Comparison of ENCODE assay signal across 9 mouse cellular contexts in the genomic region with DNA sequence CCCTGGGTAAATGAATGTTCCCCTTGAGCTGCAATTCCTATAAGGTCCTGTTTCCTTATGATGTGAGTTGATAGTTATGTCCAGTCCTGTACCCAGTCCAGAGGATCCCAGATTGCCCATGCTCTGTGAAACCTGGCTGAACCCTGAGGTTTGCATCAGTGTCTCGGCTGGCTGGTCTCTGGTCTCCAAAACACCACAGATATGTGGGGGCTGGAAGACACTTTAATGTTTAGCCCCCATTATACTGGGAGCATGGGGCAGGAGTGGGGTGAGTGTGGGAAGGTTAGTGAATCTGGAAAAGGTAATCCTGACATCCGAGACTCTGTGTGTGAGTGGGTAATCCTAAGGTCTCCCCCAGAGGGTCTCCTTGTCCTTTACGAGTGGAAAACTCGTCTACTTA. TPM values are rescaled to one million over a fixed set of nuclear protein-coding genes. Genes with fewer than 3 reads are reported as not detected.
DNase-seq lines count a peak whose midpoint lies in the region; ATAC-seq and TF ChIP-seq lines count a peak whose summit lies in the region.
"Had no signal": no experiment of that assay in that cellular context is flagged by ENCODE, and none has a peak within 500 bp of the region (broad histone marks: within the 10 kb centered on the region; RNA-seq: fewer than 3 reads in every experiment).

No protein-coding gene starts in this region.

- TF ChIP-seq CTCF in lung, embryonic 14.5 days (IDR thresholded peaks at IDR 0.05; ENCODE audit: low read depth): no peak

- 53% methylated on average over 4 of the region's 4 CpGs for WGBS in lung, embryonic 14.5 days
- WGBS in forebrain, embryonic 11.5 days: 67% methylated on average over 4 of the region's 4 CpGs
- 80% methylated on average over 4 of the region's 4 CpGs for WGBS in limb, embryonic 10.5 days
- 65% methylated on average over 4 of the region's 4 CpGs for WGBS in neural tube, embryonic 14.5 days

- H3K27me3 ChIP-seq in lung, embryonic 14.5 days (ENCODE audit: insufficient read depth, low read length): no peaks in the 10 kb centered on the region
- no peaks in the 10 kb centered on the region for H3K27me3 ChIP-seq in forebrain, embryonic 11.5 days (ENCODE audit: control insufficient read depth, insufficient read depth, low read length)
- H3K27me3 ChIP-seq in limb, embryonic 10.5 days (ENCODE audit: low read depth, poor library complexity, severe bottlenecking): no peaks in the 10 kb centered on the region
- no peaks in the 10 kb centered on the region for H3K27me3 ChIP-seq in neural tube, embryonic 14.5 days (ENCODE audit: control insufficient read depth, insufficient read depth, low read length)

- no peaks in the 10 kb centered on the region for H3K9me3 ChIP-seq in lung, embryonic 14.5 days (ENCODE audit: low read depth, low read length)
- no peaks in the 10 kb centered on the region for H3K9me3 ChIP-seq in forebrain, embryonic 11.5 days (ENCODE audit: control insufficient read depth, low read length)
- no peaks in the 10 kb centered on the region for H3K9me3 ChIP-seq in limb, embryonic 10.5 days (replicated peaks)
- no peaks in the 10 kb centered on the region for H3K9me3 ChIP-seq in neural tube, embryonic 14.5 days (ENCODE audit: control insufficient read depth, low read length)

- no peak for DNase-seq in lung, embryonic 14.5 days
- no peak for DNase-seq in lung, postnatal 25 days (ENCODE audit: low spot score)
- no peak for DNase-seq in forebrain, embryonic 11.5 days (ENCODE audit: low spot score)
- no peak for DNase-seq in limb, embryonic 10.5 days (ENCODE audit: low spot score)
- DNase-seq in gastrocnemius, postnatal 10 days: no peak
- DNase-seq in embryo, embryonic 10.5 days (ENCODE audit: low spot score): no peak
- no peak for DNase-seq in left cerebral cortex, postnatal 10 days (ENCODE audit: extremely low spot score in 1 of 2, low spot score in 2 of 2)

- no peak overlapping the region for H3K9ac ChIP-seq in lung, embryonic 14.5 days
- H3K9ac ChIP-seq in forebrain, embryonic 11.5 days (ENCODE audit: low read length): 0 out of 2 replicates have a peak overlapping the region, but pooled peaks have one; percentile 45
- no peak overlapping the region for H3K9ac ChIP-seq in neural tube, embryonic 14.5 days (replicated peaks; ENCODE audit: low read depth, low read length)

- peak overlapping the region; percentile 36 for H3K27ac ChIP-seq in lung, embryonic 14.5 days (ENCODE audit: low read depth)
- H3K27ac ChIP-seq in forebrain, embryonic 11.5 days (ENCODE audit: low read depth, low read length): peak overlapping the region; percentile 59; the same call in 1 of the 2 replicates
- H3K27ac ChIP-seq in limb, embryonic 10.5 days: peak overlapping the region; percentile 87
- peak overlapping the region; percentile 52 for H3K27ac ChIP-seq in neural tube, embryonic 14.5 days (ENCODE audit: low read depth, low read length)

- 0 out of 2 replicates have a peak, but pooled peaks cover 3% of the 10 kb centered on the region for H3K4me1 ChIP-seq in lung, embryonic 14.5 days (ENCODE audit: insufficient read depth)
- peaks cover 4% of the 10 kb centered on the region; the same call in 1 of the 2 replicates for H3K4me1 ChIP-seq in forebrain, embryonic 11.5 days (replicated peaks; ENCODE audit: control insufficient read depth, insufficient read depth, low read length)
- H3K4me1 ChIP-seq in limb, embryonic 10.5 days: peaks cover 23% of the 10 kb centered on the region
- peaks cover 6% of the 10 kb centered on the region; the same call in 1 of the 2 replicates for H3K4me1 ChIP-seq in neural tube, embryonic 14.5 days (ENCODE audit: control insufficient read depth, insufficient read depth, low read length)

- no peak overlapping the region for H3K4me2 ChIP-seq in lung, embryonic 14.5 days
- H3K4me2 ChIP-seq in forebrain, embryonic 11.5 days (ENCODE audit: low read depth, low read length, severe bottlenecking): peak overlapping the region; percentile 82; the same call in 1 of the 2 replicates
- H3K4me2 ChIP-seq in neural tube, embryonic 14.5 days (ENCODE audit: low read depth, low read length): peak overlapping the region; percentile 81; the same call in 1 of the 2 replicates

- intact Hi-C loops in left cerebral cortex, postnatal 10 days (cut with DNase I): no loop called here

- peaks cover 22% of the 10 kb centered on the region for H3K36me3 ChIP-seq in lung, embryonic 14.5 days (ENCODE audit: insufficient read depth)
- peaks cover 3% of the 10 kb centered on the region; the same call in 1 of the 2 replicates for H3K36me3 ChIP-seq in forebrain, embryonic 11.5 days (ENCODE audit: control insufficient read depth, insufficient read depth, low read length)
- peaks cover 29% of the 10 kb centered on the region for H3K36me3 ChIP-seq in limb, embryonic 10.5 days
- 0 out of 2 replicates have a peak, but pooled peaks cover 15% of the 10 kb centered on the region for H3K36me3 ChIP-seq in neural tube, embryonic 14.5 days (ENCODE audit: control insufficient read depth, insufficient read depth, low read length)

- no peak for ATAC-seq in lung, embryonic 14.5 days (ENCODE audit: insufficient read depth)
- ATAC-seq in forebrain, embryonic 11.5 days (replicated peaks; ENCODE audit: low FRiP score): peak; percentile 7; the same call in 1 of the 2 replicates
- peak; percentile 21; the same call in 1 of the 2 replicates for ATAC-seq in neural tube, embryonic 14.5 days (ENCODE audit: low read depth)

- peak overlapping the region; percentile 93; the same call in 1 of the 2 replicates for H3K4me3 ChIP-seq in lung, embryonic 14.5 days (ENCODE audit: low read depth, low read length)
- no peak overlapping the region for H3K4me3 ChIP-seq in forebrain, embryonic 11.5 days (ENCODE audit: low read depth, low read length)
- H3K4me3 ChIP-seq in limb, embryonic 10.5 days: peak overlapping the region; percentile 77; the same call in 1 of the 2 replicates
- no peak overlapping the region for H3K4me3 ChIP-seq in neural tube, embryonic 14.5 days (ENCODE audit: low read depth, low read length)

RNA-seq across cellular contexts. Expression of a gene that starts 0.8 kb away (rescaled TPM):
- 31.7 and 32.9 TPM in 2 replicates for polyA plus RNA-seq in lung, embryonic 14.5 days (2014; fragmentation: Nextera tagmentation; extraction: Ambion mirVana)
- 47.0 and 47.1 TPM in 2 replicates for polyA plus RNA-seq in forebrain, embryonic 11.5 days (2014; fragmentation: Nextera tagmentation; extraction: Ambion mirVana)
- polyA plus RNA-seq in limb, embryonic 10.5 days (2016; fragmentation: Nextera tagmentation; extraction: Ambion mirVana): 42.4 and 43.7 TPM in 2 replicates
- 35.8 and 41.5 TPM in 2 replicates for polyA plus RNA-seq in neural tube, embryonic 14.5 days (2014; fragmentation: Nextera tagmentation; extraction: Ambion mirVana)
- total RNA-seq in gastrocnemius, postnatal 10 days (2021): 10 to 100 TPM; 22.8 to 27.2 TPM
- total RNA-seq in left cerebral cortex, postnatal 10 days (2021): 10 to 100 TPM; 30.7 to 31.1 TPM

RNA-seq across cellular contexts. Expression of a gene that starts 2.6 kb away (rescaled TPM):
- polyA plus RNA-seq in lung, embryonic 14.5 days (2014; fragmentation: Nextera tagmentation; extraction: Ambion mirVana): not detected in 2 replicates
- not detected in 2 replicates for polyA plus RNA-seq in forebrain, embryonic 11.5 days (2014; fragmentation: Nextera tagmentation; extraction: Ambion mirVana)
- polyA plus RNA-seq in limb, embryonic 10.5 days (2016; fragmentation: Nextera tagmentation; extraction: Ambion mirVana): not detected in 2 replicates
- not detected in 2 replicates for polyA plus RNA-seq in neural tube, embryonic 14.5 days (2014; fragmentation: Nextera tagmentation; extraction: Ambion mirVana)
- 1 to 10 TPM in 1 of 2 experiments, not detected in 1; 7.5 TPM for total RNA-seq in gastrocnemius, postnatal 10 days (2021)
- 10 to 100 TPM; 13.6 to 21.0 TPM for total RNA-seq in left cerebral cortex, postnatal 10 days (2021)
- polyA plus RNA-seq: brain, embryonic 14.5 days had no signal

RNA-seq across cellular contexts. Expression of a gene that starts 21.9 kb away (rescaled TPM):
- 115 and 136 TPM in 2 replicates for polyA plus RNA-seq in lung, embryonic 14.5 days (2014; fragmentation: Nextera tagmentation; extraction: Ambion mirVana)
- polyA plus RNA-seq in forebrain, embryonic 11.5 days (2014; fragmentation: Nextera tagmentation; extraction: Ambion mirVana): 139 and 144 TPM in 2 replicates
- 113 TPM in 2 replicates for polyA plus RNA-seq in limb, embryonic 10.5 days (2016; fragmentation: Nextera tagmentation; extraction: Ambion mirVana)
- polyA plus RNA-seq in neural tube, embryonic 14.5 days (2014; fragmentation: Nextera tagmentation; extraction: Ambion mirVana): 110 and 112 TPM in 2 replicates
- 100 to 1,000 TPM in 1 of 2 experiments, 10 to 100 TPM in 1; 94.7 to 131 TPM for total RNA-seq in gastrocnemius, postnatal 10 days (2021)
- total RNA-seq in left cerebral cortex, postnatal 10 days (2021): 100 to 1,000 TPM; 100 to 110 TPM

RNA-seq across cellular contexts. Expression of a gene that starts 31.1 kb away (rescaled TPM):
- polyA plus RNA-seq in lung, embryonic 14.5 days (2014; fragmentation: Nextera tagmentation; extraction: Ambion mirVana): 56.4 and 61.0 TPM in 2 replicates
- 69.1 and 69.4 TPM in 2 replicates for polyA plus RNA-seq in forebrain, embryonic 11.5 days (2014; fragmentation: Nextera tagmentation; extraction: Ambion mirVana)
- polyA plus RNA-seq in limb, embryonic 10.5 days (2016; fragmentation: Nextera tagmentation; extraction: Ambion mirVana): 70.0 and 75.5 TPM in 2 replicates
- polyA plus RNA-seq in neural tube, embryonic 14.5 days (2014; fragmentation: Nextera tagmentation; extraction: Ambion mirVana): 74.5 and 84.0 TPM in 2 replicates
- total RNA-seq in gastrocnemius, postnatal 10 days (2021): 10 to 100 TPM; 16.7 to 18.8 TPM
- 10 to 100 TPM; 41.5 to 47.5 TPM for total RNA-seq in left cerebral cortex, postnatal 10 days (2021)

RNA-seq across cellular contexts. Expression of a gene that starts 54.0 kb away (rescaled TPM):
- not detected in 2 replicates for polyA plus RNA-seq in lung, embryonic 14.5 days (2014; fragmentation: Nextera tagmentation; extraction: Ambion mirVana)
- polyA plus RNA-seq in forebrain, embryonic 11.5 days (2014; fragmentation: Nextera tagmentation; extraction: Ambion mirVana): 0.12 and 0.17 TPM in 2 replicates
- polyA plus RNA-seq in limb, embryonic 10.5 days (2016; fragmentation: Nextera tagmentation; extraction: Ambion mirVana): 0.06 and 0.08 TPM in 2 replicates
- 0.71 and 0.95 TPM in 2 replicates for polyA plus RNA-seq in neural tube, embryonic 14.5 days (2014; fragmentation: Nextera tagmentation; extraction: Ambion mirVana)
- total RNA-seq in gastrocnemius, postnatal 10 days (2021): under 1 TPM; 0.07 to 0.12 TPM
- 10 to 100 TPM; 82.6 to 84.8 TPM for total RNA-seq in left cerebral cortex, postnatal 10 days (2021)

Comparison
In these comparisons a context has a peak if more than half of its experiments do, and no peak if none do; other contexts are left out.
1. H3K27ac ChIP-seq: peak in every context shown above with its lines; median percentile 87 in limb, embryonic 10.5 days; 59 in forebrain, embryonic 11.5 days; 52 in neural tube, embryonic 14.5 days; 36 in lung, embryonic 14.5 days.
2. H3K4me3 ChIP-seq: peak in lung, embryonic 14.5 days (single experiment) and limb, embryonic 10.5 days (single experiment); none in forebrain, embryonic 11.5 days (single experiment) and neural tube, embryonic 14.5 days (single experiment).